Mouse (Mus musculus): ENCODE measurements around the gene Chrm5. TPM values are rescaled to one million over a fixed set of nuclear protein-coding genes. Genes with fewer than 3 reads are reported as not detected.

Gene Chrm5
- total RNA-seq (2021): 1 to 10 TPM; 6.6 to 8.8 TPM

- no peak for DNase-seq
Measured at GRCm38 (mm10) chr2:112480669-112481068, at the start of gene Chrm5. TSS of gene Chrm5 (minus strand) at chr2:112480769.

- DNase-seq: no peak
Measured at GRCm38 (mm10) chr2:112526933-112527332, 46.4 kb upstream of the Chrm5 start.

DNA sequence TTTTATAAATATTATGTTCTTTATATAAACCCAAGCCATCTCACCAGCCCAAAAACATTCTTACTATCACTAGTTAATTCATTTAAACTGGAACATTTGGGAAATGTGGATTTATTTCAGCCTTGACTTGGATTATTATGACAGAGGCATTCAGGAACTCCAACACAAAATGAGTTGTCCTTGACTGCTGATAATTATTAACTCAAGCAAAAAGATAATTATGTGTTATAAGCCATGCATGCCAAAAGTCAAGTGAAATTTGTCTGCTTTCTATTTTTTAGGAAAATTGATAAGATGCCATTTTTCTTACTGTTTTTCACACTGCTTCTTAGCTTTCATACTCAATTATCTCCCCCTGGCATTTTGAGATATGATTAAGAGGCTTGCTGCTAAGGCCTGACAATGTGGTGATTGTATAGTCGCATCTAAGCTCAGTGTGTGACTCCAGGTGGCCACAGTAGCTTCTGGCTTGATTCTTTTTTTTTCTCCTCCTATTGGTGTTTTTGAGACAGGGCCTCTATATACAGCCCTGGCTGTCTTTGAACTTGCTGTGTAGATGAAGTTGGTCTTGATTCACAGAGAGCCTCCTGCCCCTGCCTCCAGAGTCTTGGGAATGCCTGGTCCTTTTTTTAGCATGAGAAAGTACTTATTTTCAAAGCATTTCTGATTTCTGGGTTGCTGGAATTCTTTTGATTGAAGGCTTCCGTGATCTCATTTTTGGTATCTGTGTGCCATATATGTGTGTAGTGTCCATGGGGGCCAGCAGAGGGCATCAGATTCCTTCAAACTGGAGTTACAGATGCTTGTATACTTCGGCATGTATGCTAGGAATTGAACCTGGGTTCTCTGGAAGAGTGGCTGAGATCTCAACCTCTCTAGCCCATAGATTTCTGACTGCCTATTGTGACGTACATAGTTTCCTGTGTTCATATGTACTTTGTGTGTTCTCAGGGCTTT lies 40.2 kb upstream of the Chrm5 start:
- no peak for DNase-seq

DNA sequence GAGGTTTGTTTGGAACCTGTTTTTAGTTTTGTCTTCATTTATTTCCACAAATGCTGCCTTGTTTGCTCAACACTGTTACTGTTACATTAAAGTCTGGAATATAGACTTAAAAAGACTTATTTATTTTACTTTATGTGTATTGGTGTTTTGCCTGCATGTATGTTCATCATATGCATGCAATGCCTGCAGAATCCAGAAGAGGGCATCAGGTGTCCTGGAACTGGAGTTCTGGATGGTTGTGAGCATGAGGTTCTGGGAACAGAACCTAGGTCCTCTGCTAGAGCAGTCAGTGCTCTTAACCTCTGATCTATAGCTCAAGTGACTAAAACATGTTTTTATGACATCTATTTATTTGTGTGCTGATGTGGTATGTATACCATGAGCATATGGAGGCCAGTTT lies 38.0 kb upstream of the Chrm5 start:
- DNase-seq: no peak

- no peak for DNase-seq
Measured at GRCm38 (mm10) chr2:112517218-112517617, 36.6 kb upstream of the Chrm5 start.

GRCm38 (mm10) chr2:112516728-112517127 lies 36.2 kb upstream of the Chrm5 start:
- DNase-seq: no peak

DNA sequence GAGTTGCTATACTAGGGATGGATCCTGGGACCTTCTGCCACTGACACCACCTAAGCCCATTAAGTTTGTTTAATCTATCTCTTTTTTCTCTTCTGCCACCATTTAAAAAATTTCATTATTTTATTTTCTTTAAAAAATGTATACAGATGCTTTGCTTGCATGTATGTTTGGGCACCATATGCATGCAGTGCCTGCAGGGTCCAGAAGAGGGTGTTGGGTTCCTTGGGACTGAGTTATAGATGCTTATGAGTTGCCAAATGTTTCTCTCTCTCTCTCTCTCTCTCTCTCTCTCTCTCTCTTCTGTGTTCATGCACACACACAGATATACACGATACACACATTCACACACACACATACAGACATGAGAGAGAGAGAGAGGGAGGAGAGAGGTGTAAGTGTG lies 32.5 kb upstream of the Chrm5 start:
- no peak for DNase-seq

DNA sequence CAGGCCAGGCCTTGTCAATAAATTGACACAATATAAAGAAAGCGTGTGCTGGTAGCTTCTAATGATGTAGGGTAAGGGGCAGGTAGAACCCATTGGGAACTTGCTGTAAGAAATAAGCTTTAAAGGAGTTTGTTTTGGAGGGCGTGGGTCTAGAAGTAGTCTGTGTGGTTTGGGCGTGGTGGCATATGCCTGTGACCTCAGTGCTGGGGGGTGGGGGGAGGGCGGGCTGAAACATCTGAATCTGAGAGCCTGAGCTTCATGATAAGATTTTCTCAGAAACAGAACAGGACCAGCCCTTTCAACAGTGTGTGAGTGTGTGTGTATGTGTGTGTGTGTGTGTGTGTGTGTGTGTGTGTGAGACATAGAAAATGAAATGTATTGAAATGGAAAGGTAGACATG lies 29.6 kb upstream of the Chrm5 start:
- DNase-seq: no peak

- DNase-seq: no peak
Measured at GRCm38 (mm10) chr2:112507444-112507843, 26.9 kb upstream of the Chrm5 start.

DNA sequence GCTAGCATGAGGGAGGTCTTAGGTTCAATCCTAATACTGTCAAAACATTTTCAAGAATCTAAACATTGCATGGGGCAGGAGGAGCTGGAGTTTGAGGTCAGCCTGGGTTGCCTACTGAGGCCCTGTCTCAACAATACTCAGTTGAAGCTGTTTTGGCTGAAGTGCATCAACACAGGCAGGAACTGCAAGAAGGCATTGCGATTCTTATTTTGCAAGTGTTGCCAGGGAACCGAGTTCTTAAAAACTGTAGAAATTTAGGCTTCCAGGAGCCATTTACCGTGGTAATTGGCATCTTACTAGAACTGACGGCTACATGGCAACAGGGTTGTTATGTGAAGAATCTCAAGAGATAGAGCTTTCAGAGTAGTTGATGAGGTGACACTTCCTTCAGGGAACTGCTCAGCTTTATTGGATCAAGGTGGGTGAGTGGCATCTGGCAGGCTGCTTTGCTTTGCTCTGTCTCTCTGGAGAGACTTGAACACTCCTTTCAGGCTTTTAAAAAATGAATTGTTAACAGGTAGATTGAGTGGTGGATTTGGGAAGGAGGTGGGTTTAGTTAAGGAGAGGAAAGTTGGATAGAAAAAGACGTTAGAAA lies 26.4 kb upstream of the Chrm5 start:
- no peak for DNase-seq

DNA sequence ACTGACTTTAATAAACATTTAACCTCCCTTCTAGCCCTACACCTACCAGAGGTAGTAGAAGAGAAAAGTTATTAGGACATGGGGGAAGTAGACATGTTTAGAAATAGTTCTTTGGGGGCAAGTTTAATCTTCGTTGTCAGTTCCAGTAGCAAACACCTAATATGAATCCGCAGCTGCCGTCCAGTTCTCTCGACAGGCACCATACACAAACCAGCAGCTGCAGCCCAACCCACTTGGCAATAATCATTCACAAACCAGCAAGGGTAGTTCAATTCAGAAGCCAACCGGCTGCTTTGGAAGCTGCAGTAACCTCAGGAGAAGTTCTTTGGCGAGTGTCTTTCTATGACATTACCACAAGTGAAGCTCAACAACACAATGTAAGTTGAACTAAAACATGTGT lies 23.4 kb upstream of the Chrm5 start:
- no peak for DNase-seq

DNA sequence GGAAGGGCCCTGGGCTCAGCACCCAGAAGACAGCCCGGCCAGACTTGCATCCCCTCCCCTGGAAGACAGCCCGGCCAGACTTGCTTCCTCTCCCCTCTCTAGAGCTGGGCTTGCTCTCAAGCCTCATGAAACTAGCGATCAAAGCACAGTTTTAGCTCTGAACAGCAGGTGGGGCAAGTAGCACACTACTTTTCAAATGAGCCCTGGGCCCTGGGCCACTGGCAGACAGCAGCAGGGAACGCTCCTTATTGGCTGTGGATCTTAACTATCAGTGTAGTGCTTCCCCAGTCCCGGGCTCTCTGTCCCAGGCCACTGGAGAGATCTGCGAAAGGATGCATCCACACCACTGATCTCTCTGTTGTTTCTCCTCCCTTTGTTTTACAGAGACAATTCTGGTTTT lies 20.6 kb upstream of the Chrm5 start:
- DNase-seq: peak; percentile 69 to 72

DNA sequence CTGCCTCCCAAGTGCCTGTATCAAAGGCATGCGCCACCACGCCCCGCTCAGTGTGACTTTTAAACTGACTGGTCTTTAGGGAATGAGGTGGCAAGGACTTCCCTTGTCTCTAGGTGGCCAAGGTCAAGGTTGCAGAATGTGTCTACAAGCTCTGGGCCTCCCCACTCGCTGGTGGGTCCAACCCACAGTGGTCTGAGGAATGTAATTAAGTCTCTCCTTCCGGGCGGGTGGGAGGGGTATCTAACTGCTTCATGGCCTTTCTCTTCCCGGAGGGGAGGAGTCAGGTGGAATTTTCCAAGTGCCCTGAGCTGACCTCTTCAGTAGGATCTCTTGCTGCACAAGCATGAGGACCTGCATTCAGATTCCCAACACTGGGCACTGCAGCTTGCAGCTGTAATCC lies 17.3 kb upstream of the Chrm5 start:
- no peak for DNase-seq

GRCm38 (mm10) chr2:112493539-112494260 lies 13.1 kb upstream of the Chrm5 start:
- no peak for DNase-seq

- DNase-seq: peak; percentile 83 to 85
Measured at GRCm38 (mm10) chr2:112492856-112493538, 12.4 kb upstream of the Chrm5 start, which contains the start of gene Aven. TSS of gene Aven (plus strand) at chr2:112492964.

GRCm38 (mm10) chr2:112492431-112492855 lies 11.9 kb upstream of the Chrm5 start:
- DNase-seq: no peak

DNA sequence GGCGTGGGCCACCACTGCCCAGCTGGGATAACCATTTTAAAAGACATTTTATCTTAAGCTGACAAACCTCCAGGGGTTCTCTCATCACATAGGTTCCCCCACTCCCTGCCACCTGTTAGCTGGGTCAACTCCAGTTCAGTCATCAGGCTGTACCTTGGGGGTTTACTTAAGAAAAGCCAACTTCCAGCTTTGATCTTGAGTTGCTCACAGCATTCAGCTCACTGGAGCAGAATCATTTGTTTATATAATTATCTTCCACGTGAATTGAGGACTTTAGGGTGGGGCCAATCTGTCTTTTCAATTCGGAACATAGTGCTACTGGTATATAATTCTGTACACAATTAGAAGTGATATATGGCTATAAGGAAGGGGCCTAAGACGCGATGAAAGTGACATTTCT lies 11.1 kb upstream of the Chrm5 start:
- no peak for DNase-seq

GRCm38 (mm10) chr2:112490483-112491196 lies 10.1 kb upstream of the Chrm5 start:
- DNase-seq: no peak

GRCm38 (mm10) chr2:112484886-112485285 lies 4.3 kb upstream of the Chrm5 start:
- DNase-seq: no peak

- no peak for DNase-seq
Measured at GRCm38 (mm10) chr2:112483334-112483651, 2.7 kb upstream of the Chrm5 start.

GRCm38 (mm10) chr2:112482533-112483333 lies 2.2 kb upstream of the Chrm5 start:
- no peak for DNase-seq

All from layer of hippocampus, postnatal 36 days (tissue).